Mouse (Mus musculus) right cerebral cortex, postnatal 25 days (tissue): ENCODE data around the gene Bpgm.

Experiments
- DNase-seq: peaks from one replicate; pipeline ENCODE4 v3.0.0; 2022

The Bpgm gene

GRCm38 (mm10) chr6:34533055-34533454, 57.0 kb downstream of the Bpgm start:
- no peak for DNase-seq

- no peak for DNase-seq
Measured at GRCm38 (mm10) chr6:34533896-34534295, 57.9 kb downstream of the Bpgm start.

- no peak for DNase-seq
Measured at GRCm38 (mm10) chr6:34542866-34543265, 66.9 kb downstream of the Bpgm start.

- no peak for DNase-seq
Measured at GRCm38 (mm10) chr6:34543303-34544206, 67.5 kb downstream of the Bpgm start.

GRCm38 (mm10) chr6:34544207-34544602, 68.2 kb downstream of the Bpgm start:
- DNase-seq: no peak

- no peak for DNase-seq
Measured at GRCm38 (mm10) chr6:34545286-34545685, 69.3 kb downstream of the Bpgm start.

- DNase-seq: no peak
Measured at GRCm38 (mm10) chr6:34548406-34548990, 72.5 kb downstream of the Bpgm start.

GRCm38 (mm10) chr6:34549017-34549416, 73.0 kb downstream of the Bpgm start:
- no peak for DNase-seq

GRCm38 (mm10) chr6:34552489-34553157, 76.6 kb downstream of the Bpgm start:
- DNase-seq: no peak

- DNase-seq: no peak
Measured at GRCm38 (mm10) chr6:34554291-34554997, 78.4 kb downstream of the Bpgm start.
